Mouse (Mus musculus) liver, adult 2 months (tissue): ENCODE data around the gene Pla2g2e. TPM values are rescaled to one million over a fixed set of nuclear protein-coding genes. Genes with fewer than 3 reads are reported as not detected.

Experiments used
- DNase-seq: peaks from one replicate; pipeline ENCODE4 v3.0.0-alpha.2; 2011; ENCODE audit warnings: low read depth, low spot score; ENCODE audit errors: extremely low read depth
- H3K27ac ChIP-seq: fragments of 200-500 bp; replicated peaks from 2 replicates; pipeline ENCODE4 v1.5.1; 2012; ENCODE audit warnings: low read depth, mild to moderate bottlenecking, control low read depth, inconsistent platforms, low read length; ENCODE audit not compliant: insufficient read depth
- H3K27me3 ChIP-seq: fragments of 200-500 bp; 2 replicates; pipeline ENCODE4 v1.6.1; 2012; ENCODE audit warnings: mild to moderate bottlenecking, moderate library complexity, low read length, inconsistent platforms; ENCODE audit not compliant: control insufficient read depth, insufficient read depth
- H3K36me3 ChIP-seq: fragments of 200-500 bp; 2 replicates; pipeline ENCODE4 v1.6.1; 2012; ENCODE audit warnings: low read length, inconsistent platforms; ENCODE audit not compliant: control insufficient read depth, insufficient read depth
- H3K4me1 ChIP-seq: fragments of 200-500 bp; 2 replicates; pipeline ENCODE4 v1.6.1; 2011; ENCODE audit warnings: low read length; ENCODE audit not compliant: control insufficient read depth, insufficient read depth
- H3K4me3 ChIP-seq: fragments of 200-500 bp; 2 replicates; pipeline ENCODE4 v1.5.1; 2011; ENCODE audit warnings: low read depth, mild to moderate bottlenecking, control low read depth, low read length, moderate library complexity; ENCODE audit not compliant: insufficient read depth
- H3K79me2 ChIP-seq: fragments of 200-500 bp; 2 replicates; pipeline ENCODE4 v1.6.1; 2012; ENCODE audit warnings: inconsistent platforms, mild to moderate bottlenecking, low read length, moderate library complexity; ENCODE audit not compliant: control insufficient read depth, insufficient read depth
- H3K9ac ChIP-seq: fragments of 200-500 bp; 2 replicates; pipeline ENCODE4 v1.6.1; 2012; ENCODE audit warnings: low read depth, mild to moderate bottlenecking, control low read depth, inconsistent platforms, low read length
- CTCF ChIP-seq: fragments of 200-500 bp; IDR thresholded peaks from 2 replicates; pipeline ENCODE4 v1.5.1; 2011; ENCODE audit warnings: low read depth, low read length, control low read depth
- POLR2A ChIP-seq: fragments of 200-500 bp; IDR thresholded peaks from 2 replicates; pipeline ENCODE4 v1.6.1; 2011; ENCODE audit warnings: low read length, control low read depth; ENCODE audit not compliant: insufficient read depth; ENCODE audit errors: extremely low read depth
- WGBS: fragments of 180-500 bp; shearing (Covaris S2); methylation state at CpG from one replicate; pipeline ENCODE4 v1.1.7; 2018; 5-methylcytosine and 5-hydroxymethylcytosine counted together
- polyA plus RNA-seq: library from polyadenylated mRNA; depleted of rRNA; stranded (reverse); fragments of >200 nt; gene quantifications from 2 replicates; pipeline ENCODE4 v1.2.3, GENCODE M21; 2012
- total RNA-seq: library from RNA; depleted of rRNA; stranded (reverse); fragments of >200 nt; gene quantifications from 2 replicates; pipeline ENCODE4 v1.2.3, GENCODE M21; 2014

Pla2g2e gene
- total and polyA plus RNA-seq, 2 experiments, result not detected

- TF ChIP-seq POLR2A, result no peak
- no peak for TF ChIP-seq CTCF
- peak overlapping the region; percentile 81 for H3K9ac ChIP-seq
- WGBS, result 2% methylated on average over 52 of the region's 52 CpGs
- H3K27me3 ChIP-seq, result no peaks in the 10 kb centered on the region
- H3K4me3 ChIP-seq, result peak overlapping the region; percentile 77
- H3K27ac ChIP-seq, result peak overlapping the region; percentile 43
- H3K79me2 ChIP-seq, result peaks cover 11% of the 10 kb centered on the region; the same call in 1 of the 2 replicates
- H3K36me3 ChIP-seq, result no peaks in the 10 kb centered on the region
- peak; percentile 8 for DNase-seq
- peaks cover 5% of the 10 kb centered on the region for H3K4me1 ChIP-seq
Observed at GRCm38 (mm10) chr4:138913141-138913787, 35.5 kb downstream of the Pla2g2e start.

DNA sequence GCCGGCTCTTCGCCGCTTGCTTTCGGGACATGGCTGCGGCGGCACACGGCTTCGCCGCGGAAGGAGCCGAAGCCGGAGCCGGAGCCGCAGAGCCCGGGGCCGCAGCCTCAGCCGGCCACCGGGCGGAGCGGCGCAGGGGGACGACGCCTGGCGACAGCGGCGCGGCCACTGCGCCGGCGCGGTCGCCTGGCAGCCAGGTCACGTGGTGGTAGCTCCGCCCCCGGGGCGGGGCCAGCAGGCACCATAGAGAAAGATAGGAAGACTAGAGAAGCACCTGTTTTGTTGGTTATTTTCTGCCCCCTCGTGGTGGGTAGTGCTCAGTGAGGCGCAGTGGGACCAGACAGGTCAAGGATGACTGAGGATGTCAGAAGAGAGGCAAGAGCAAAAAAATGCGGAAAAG, 36.1 kb downstream of the Pla2g2e start, which contains the start of gene Otud3:
Gene Otud3, minus strand, starts transcription at position 149 of the 400 bp plus-strand sequence.
- TF ChIP-seq CTCF (peak; percentile 86), POLR2A (peak; percentile 70; the same call in 1 of the 2 replicates)
- WGBS, result under 1% methylated on average over 39 of the region's 39 CpGs
- Histone ChIP-seq H3K4me1 (peaks cover 5% of the 10 kb centered on the region), H3K27ac (peak within 1 kb of the TSS; percentile 43), H3K36me3 (no peaks in the 10 kb centered on the region), H3K27me3 (no peaks in the 10 kb centered on the region), H3K9ac (peak within 1 kb of the TSS; percentile 81), H3K79me2 (peaks cover 11% of the 10 kb centered on the region; the same call in 1 of the 2 replicates), H3K4me3 (peak within 1 kb of the TSS; percentile 77)
- DNase-seq, result peak; percentile 75

DNA sequence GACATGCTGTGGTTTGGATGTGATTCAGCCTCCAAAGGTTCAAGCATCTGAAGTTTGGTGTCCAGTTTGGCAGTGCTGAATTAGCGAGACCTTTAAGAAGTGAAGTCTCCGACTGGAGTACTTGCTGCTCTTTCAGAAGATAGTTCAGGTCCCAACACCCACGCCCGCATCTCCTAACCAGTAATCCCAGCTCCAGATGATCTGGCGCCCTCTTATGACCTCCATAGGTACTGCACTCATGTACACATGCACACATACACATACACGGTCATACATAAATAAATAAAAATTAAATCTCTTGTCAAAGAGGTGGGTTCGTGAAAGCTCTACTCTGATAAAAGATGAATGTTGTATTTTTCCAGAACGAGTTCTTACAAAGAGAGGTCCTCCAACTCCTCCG, 39.5 kb downstream of the Pla2g2e start:
- H3K79me2 ChIP-seq, result 0 out of 2 replicates have a peak, but pooled peaks cover 3% of the 10 kb centered on the region
- no peaks in the 10 kb centered on the region for H3K36me3 ChIP-seq
- TF ChIP-seq CTCF (no peak; the same call in 1 of the 2 replicates), POLR2A (no peak)
- no peak overlapping the region for H3K4me3 ChIP-seq
- peaks cover 9% of the 10 kb centered on the region for H3K4me1 ChIP-seq
- WGBS, result 87% methylated on average over 9 of the region's 9 CpGs
- H3K9ac ChIP-seq, result no peak overlapping the region
- DNase-seq, result no peak
- no peak overlapping the region for H3K27ac ChIP-seq
- no peaks in the 10 kb centered on the region for H3K27me3 ChIP-seq

- no peak overlapping the region for H3K4me3 ChIP-seq
- WGBS, result 35% methylated on average over 20 of the region's 20 CpGs
- no peaks in the 10 kb centered on the region for H3K36me3 ChIP-seq
- no peak for TF ChIP-seq POLR2A
- TF ChIP-seq CTCF, result no peak
- peaks cover 5% of the 10 kb centered on the region for H3K4me1 ChIP-seq
- H3K27me3 ChIP-seq, result no peaks in the 10 kb centered on the region
- no peaks in the 10 kb centered on the region for H3K79me2 ChIP-seq
- no peak overlapping the region for H3K9ac ChIP-seq
- no peak overlapping the region for H3K27ac ChIP-seq
- no peak for DNase-seq
Observed at GRCm38 (mm10) chr4:138921254-138922130, 43.8 kb downstream of the Pla2g2e start.

DNA sequence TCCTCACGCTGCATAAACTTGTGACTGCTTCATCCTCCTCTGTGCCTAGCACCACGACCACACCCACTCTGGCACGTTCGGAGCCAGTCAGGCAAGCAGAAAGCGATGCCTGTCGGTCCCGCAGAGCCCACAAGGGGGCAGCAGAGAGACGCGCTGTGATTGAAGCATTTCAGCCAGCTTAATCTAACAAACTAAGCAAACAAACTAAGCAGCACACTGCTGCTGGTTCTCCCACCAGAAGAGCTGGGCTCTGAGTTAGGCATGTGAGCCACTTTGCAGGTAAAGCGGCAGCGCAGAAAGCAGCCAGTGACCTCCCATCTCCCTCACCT, 44.4 kb downstream of the Pla2g2e start:
- Histone ChIP-seq H3K4me3 (no peak overlapping the region), H3K4me1 (peaks cover 5% of the 10 kb centered on the region), H3K9ac (no peak overlapping the region), H3K79me2 (no peaks in the 10 kb centered on the region), H3K27me3 (no peaks in the 10 kb centered on the region), H3K36me3 (no peaks in the 10 kb centered on the region), H3K27ac (no peak overlapping the region)
- DNase-seq, result peak; percentile 76
- WGBS, result 2% methylated on average over 11 of the region's 11 CpGs
- TF ChIP-seq POLR2A, result no peak
- peak; percentile 100 for TF ChIP-seq CTCF
